Mouse (Mus musculus): ENCODE results near the gene Fam181a. TPM values are rescaled to one million over a fixed set of nuclear protein-coding genes. Genes with fewer than 3 reads are reported as not detected.

Gene Fam181a
- polyA plus RNA-seq, 1 experiment, result 4.1 TPM

GRCm38 (mm10) chr12:103332879-103333278, 22.1 kb downstream of the Fam181a start:
- Histone ChIP-seq H3K4me1 (ENCODE audit: control insufficient read depth, insufficient read depth, low read length) (peaks cover 2% of the 10 kb centered on the region; the same call in 1 of the 2 replicates), H3K27me3 (ENCODE audit: control insufficient read depth, insufficient read depth, low read length) (no peaks in the 10 kb centered on the region), H3K4me3 (replicated peaks; ENCODE audit: insufficient read depth, low read depth, low read length) (no peak overlapping the region), H3K27ac (ENCODE audit: insufficient read depth, low read length) (no peak overlapping the region)
- 86% methylated on average over 2 of the region's 2 CpGs for WGBS
- TF ChIP-seq CTCF (IDR thresholded peaks at IDR 0.05; ENCODE audit: borderline replicate concordance, insufficient read depth, low read depth, low read length) (no peak), POLR2A (IDR thresholded peaks at IDR 0.05; ENCODE audit: borderline replicate concordance, insufficient read depth, low read length) (no peak)
- DNase-seq, result no peak

DNA sequence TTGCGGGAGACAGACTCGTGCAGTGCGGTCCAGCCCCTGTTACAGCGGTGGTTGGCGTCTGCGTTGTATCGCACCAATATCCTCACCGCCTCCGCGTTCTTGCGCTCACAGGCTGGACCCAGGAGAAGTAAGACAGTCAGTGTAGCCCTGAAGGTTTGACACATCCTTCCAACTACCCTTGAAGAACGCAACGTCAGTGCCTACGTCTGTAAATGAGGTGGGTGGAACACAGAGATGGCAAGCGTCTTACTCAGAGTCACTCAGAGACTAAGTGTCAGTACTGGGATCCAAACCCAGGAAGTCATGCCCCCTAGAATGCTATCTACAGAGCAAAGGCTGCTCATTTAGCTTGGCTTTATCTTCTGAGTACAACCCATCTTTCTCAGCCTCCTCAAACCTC, 22.7 kb downstream of the Fam181a start:
- Histone ChIP-seq H3K4me1 (ENCODE audit: control insufficient read depth, insufficient read depth, low read length) (peaks cover 3% of the 10 kb centered on the region; the same call in 1 of the 2 replicates), H3K4me3 (replicated peaks; ENCODE audit: insufficient read depth, low read depth, low read length) (no peak overlapping the region), H3K27me3 (ENCODE audit: control insufficient read depth, insufficient read depth, low read length) (no peaks in the 10 kb centered on the region), H3K27ac (ENCODE audit: insufficient read depth, low read length) (no peak overlapping the region)
- DNase-seq, result no peak
- TF ChIP-seq CTCF (IDR thresholded peaks at IDR 0.05; ENCODE audit: borderline replicate concordance, insufficient read depth, low read depth, low read length) (no peak), POLR2A (IDR thresholded peaks at IDR 0.05; ENCODE audit: borderline replicate concordance, insufficient read depth, low read length) (no peak)
- 95% methylated on average over 15 of the region's 15 CpGs for WGBS

DNA sequence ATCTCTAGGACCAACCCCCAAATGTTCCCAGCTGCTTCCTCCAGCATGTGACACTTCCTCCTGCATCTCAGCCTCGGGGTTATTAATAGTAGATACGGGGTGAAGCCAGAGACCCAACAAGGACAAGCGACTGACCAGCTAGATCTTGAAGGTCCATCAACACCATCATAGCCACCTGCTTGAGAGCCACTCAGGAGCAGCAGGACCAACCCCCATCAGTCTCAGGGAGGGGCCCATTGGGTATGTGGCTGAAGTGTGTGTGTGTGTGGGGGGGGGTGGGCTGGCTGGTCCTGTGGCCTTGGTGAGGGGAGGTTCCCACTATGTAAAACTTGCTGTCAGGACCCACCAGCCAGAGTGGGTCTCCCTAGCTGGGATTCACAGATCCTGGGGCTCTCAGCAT, 26.0 kb downstream of the Fam181a start:
- 81% methylated on average over 3 of the region's 3 CpGs for WGBS
- H3K27ac ChIP-seq (ENCODE audit: insufficient read depth, low read length), result no peak overlapping the region
- TF ChIP-seq POLR2A (IDR thresholded peaks at IDR 0.05; ENCODE audit: borderline replicate concordance, insufficient read depth, low read length) (no peak), CTCF (IDR thresholded peaks at IDR 0.05; ENCODE audit: borderline replicate concordance, insufficient read depth, low read depth, low read length) (no peak)
- H3K4me3 ChIP-seq (replicated peaks; ENCODE audit: insufficient read depth, low read depth, low read length), result no peak overlapping the region
- H3K27me3 ChIP-seq (ENCODE audit: control insufficient read depth, insufficient read depth, low read length), result no peaks in the 10 kb centered on the region
- no peak for DNase-seq
- H3K4me1 ChIP-seq (ENCODE audit: control insufficient read depth, insufficient read depth, low read length), result peaks cover 3% of the 10 kb centered on the region; the same call in 1 of the 2 replicates

DNA sequence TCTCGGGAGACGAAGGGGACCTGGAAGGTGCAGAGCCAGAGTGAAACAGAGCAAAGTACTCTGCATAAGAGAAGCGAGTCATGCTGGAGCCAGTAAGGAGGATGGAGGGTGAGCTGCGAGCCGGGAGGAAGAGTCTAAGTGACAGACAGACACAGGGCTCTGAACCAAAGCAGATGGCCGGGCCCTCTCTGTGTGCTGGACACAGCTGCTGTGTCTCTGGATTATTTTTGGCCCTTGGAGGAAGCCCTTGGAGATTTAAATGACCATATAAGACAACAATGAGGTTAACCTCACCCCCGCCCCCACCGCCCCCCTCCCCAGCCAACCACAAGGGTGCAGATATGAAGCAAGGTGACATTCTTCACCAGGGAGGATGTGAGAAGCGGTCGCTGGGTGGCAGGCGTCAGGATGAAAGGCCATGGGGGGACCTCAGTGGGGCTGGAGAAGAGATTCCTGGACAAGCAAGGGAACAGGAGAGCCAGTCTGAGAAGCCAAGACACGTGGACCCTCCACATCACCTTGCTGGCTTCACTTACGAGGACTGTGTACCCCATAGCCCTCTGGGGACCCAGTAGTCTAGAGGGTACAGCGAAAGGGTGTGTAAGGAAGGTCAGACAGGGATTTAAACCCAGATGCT, 27.5 kb downstream of the Fam181a start:
- DNase-seq, result no peak
- WGBS, result 44% methylated on average over 14 of the region's 14 CpGs
- peaks cover 3% of the 10 kb centered on the region; the same call in 1 of the 2 replicates for H3K4me1 ChIP-seq (ENCODE audit: control insufficient read depth, insufficient read depth, low read length)
- no peak overlapping the region for H3K27ac ChIP-seq (ENCODE audit: insufficient read depth, low read length)
- no peaks in the 10 kb centered on the region for H3K27me3 ChIP-seq (ENCODE audit: control insufficient read depth, insufficient read depth, low read length)
- H3K4me3 ChIP-seq (replicated peaks; ENCODE audit: insufficient read depth, low read depth, low read length), result no peak overlapping the region
- no peak for TF ChIP-seq POLR2A (IDR thresholded peaks at IDR 0.05; ENCODE audit: borderline replicate concordance, insufficient read depth, low read length)
- TF ChIP-seq CTCF (IDR thresholded peaks at IDR 0.05; ENCODE audit: borderline replicate concordance, insufficient read depth, low read depth, low read length), result no peak

DNA sequence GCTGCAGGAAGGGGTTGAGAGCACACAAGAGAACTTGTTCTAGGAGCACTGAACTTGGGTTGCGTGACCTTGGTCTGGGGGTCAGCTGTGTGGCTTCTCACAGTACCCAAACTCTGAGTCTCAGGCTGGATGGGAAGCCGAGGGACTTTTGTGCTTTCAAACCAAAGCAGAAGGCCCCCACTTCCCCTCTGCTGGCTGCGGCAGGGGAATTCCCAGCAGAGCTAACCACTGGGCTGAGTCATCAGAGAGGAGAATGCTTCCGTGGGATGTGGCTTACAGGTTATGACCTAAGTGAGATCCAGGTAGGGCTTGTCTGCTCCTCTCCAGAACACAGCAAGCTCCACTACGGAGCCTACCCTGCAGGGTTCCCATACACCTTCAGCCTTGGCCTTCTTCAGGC, 30.4 kb downstream of the Fam181a start:
- H3K27ac ChIP-seq (ENCODE audit: insufficient read depth, low read length), result no peak overlapping the region
- 90% methylated on average over 5 of the region's 5 CpGs for WGBS
- no peak for DNase-seq
- TF ChIP-seq POLR2A (IDR thresholded peaks at IDR 0.05; ENCODE audit: borderline replicate concordance, insufficient read depth, low read length) (no peak), CTCF (IDR thresholded peaks at IDR 0.05; ENCODE audit: borderline replicate concordance, insufficient read depth, low read depth, low read length) (no peak)
- H3K4me1 ChIP-seq (ENCODE audit: control insufficient read depth, insufficient read depth, low read length), result peaks cover 3% of the 10 kb centered on the region; the same call in 1 of the 2 replicates
- no peaks in the 10 kb centered on the region for H3K27me3 ChIP-seq (ENCODE audit: control insufficient read depth, insufficient read depth, low read length)
- no peak overlapping the region for H3K4me3 ChIP-seq (replicated peaks; ENCODE audit: insufficient read depth, low read depth, low read length)

GRCm38 (mm10) chr12:103343456-103343855, 32.7 kb downstream of the Fam181a start:
- WGBS, result 86% methylated on average over 8 of the region's 8 CpGs
- TF ChIP-seq POLR2A (IDR thresholded peaks at IDR 0.05; ENCODE audit: borderline replicate concordance, insufficient read depth, low read length) (no peak), CTCF (IDR thresholded peaks at IDR 0.05; ENCODE audit: borderline replicate concordance, insufficient read depth, low read depth, low read length) (no peak)
- no peak overlapping the region for H3K4me3 ChIP-seq (replicated peaks; ENCODE audit: insufficient read depth, low read depth, low read length)
- H3K4me1 ChIP-seq (ENCODE audit: control insufficient read depth, insufficient read depth, low read length), result no peaks in the 10 kb centered on the region
- H3K27me3 ChIP-seq (ENCODE audit: control insufficient read depth, insufficient read depth, low read length), result no peaks in the 10 kb centered on the region
- no peak for DNase-seq
- H3K27ac ChIP-seq (ENCODE audit: insufficient read depth, low read length), result no peak overlapping the region

- H3K27ac ChIP-seq (ENCODE audit: insufficient read depth, low read length), result no peak overlapping the region
- DNase-seq, result no peak
- no peak overlapping the region for H3K4me3 ChIP-seq (replicated peaks; ENCODE audit: insufficient read depth, low read depth, low read length)
- 90% methylated on average over 7 of the region's 7 CpGs for WGBS
- no peaks in the 10 kb centered on the region for H3K4me1 ChIP-seq (ENCODE audit: control insufficient read depth, insufficient read depth, low read length)
- no peaks in the 10 kb centered on the region for H3K27me3 ChIP-seq (ENCODE audit: control insufficient read depth, insufficient read depth, low read length)
- TF ChIP-seq CTCF (IDR thresholded peaks at IDR 0.05; ENCODE audit: borderline replicate concordance, insufficient read depth, low read depth, low read length) (no peak), POLR2A (IDR thresholded peaks at IDR 0.05; ENCODE audit: borderline replicate concordance, insufficient read depth, low read length) (no peak)
Measured at GRCm38 (mm10) chr12:103344934-103345333, 34.2 kb downstream of the Fam181a start.

GRCm38 (mm10) chr12:103346945-103347344, 36.2 kb downstream of the Fam181a start:
- DNase-seq, result no peak
- no peaks in the 10 kb centered on the region for H3K4me1 ChIP-seq (ENCODE audit: control insufficient read depth, insufficient read depth, low read length)
- TF ChIP-seq POLR2A (IDR thresholded peaks at IDR 0.05; ENCODE audit: borderline replicate concordance, insufficient read depth, low read length) (no peak), CTCF (IDR thresholded peaks at IDR 0.05; ENCODE audit: borderline replicate concordance, insufficient read depth, low read depth, low read length) (no peak)
- H3K27ac ChIP-seq (ENCODE audit: insufficient read depth, low read length), result no peak overlapping the region
- 80% methylated on average over 8 of the region's 8 CpGs for WGBS
- H3K27me3 ChIP-seq (ENCODE audit: control insufficient read depth, insufficient read depth, low read length), result no peaks in the 10 kb centered on the region
- H3K4me3 ChIP-seq (replicated peaks; ENCODE audit: insufficient read depth, low read depth, low read length), result no peak overlapping the region

Data from cerebellum, adult 2 months (tissue).